Mouse (Mus musculus) adrenal gland, postnatal 25 days (tissue): Measurements from ENCODE around the gene Sbk1. TPM values are rescaled to one million over a fixed set of nuclear protein-coding genes. Genes with fewer than 3 reads are reported as not detected.
"Not testable (repeated sequence)": the region's sequence is repeated elsewhere in the genome, so short reads cannot be mapped to it uniquely, and the experiment has no call there.

Experiments
- DNase-seq: peaks from one replicate; pipeline ENCODE4 v3.0.0; 2021; ENCODE audit warnings: mixed read lengths
- total RNA-seq: library from RNA; stranded (reverse); gene quantifications from 2 replicates; pipeline ENCODE4 v1.2.3, GENCODE M21; 2021

Gene Sbk1
- total RNA-seq, 1 experiment from 2014 or later: 102 TPM

GRCm38 (mm10) chr7:126263964-126264363, 8.5 kb upstream of the Sbk1 start:
- DNase-seq: no peak

GRCm38 (mm10) chr7:126265949-126266348, 6.5 kb upstream of the Sbk1 start:
- peak; percentile 83 for DNase-seq

- no peak for DNase-seq
Measured at GRCm38 (mm10) chr7:126266372-126266870, 6.0 kb upstream of the Sbk1 start.

- DNase-seq: no peak
Measured at GRCm38 (mm10) chr7:126267606-126268005, 4.8 kb upstream of the Sbk1 start.

GRCm38 (mm10) chr7:126272770-126273311, 422 bp downstream of the Sbk1 start:
- DNase-seq: no peak

- no peak for DNase-seq
Measured at GRCm38 (mm10) chr7:126273351-126274042, 1.1 kb downstream of the Sbk1 start.

GRCm38 (mm10) chr7:126274137-126274536, 1.7 kb downstream of the Sbk1 start:
- no peak for DNase-seq

- no peak for DNase-seq
Measured at GRCm38 (mm10) chr7:126274626-126275025, 2.2 kb downstream of the Sbk1 start.

GRCm38 (mm10) chr7:126275711-126276110, 3.3 kb downstream of the Sbk1 start:
- DNase-seq: peak; percentile 44

- DNase-seq: no peak
Measured at GRCm38 (mm10) chr7:126276297-126276696, 3.9 kb downstream of the Sbk1 start.

GRCm38 (mm10) chr7:126277536-126278295, 5.3 kb downstream of the Sbk1 start:
- no peak for DNase-seq

- DNase-seq: no peak
Measured at GRCm38 (mm10) chr7:126278799-126279198, 6.4 kb downstream of the Sbk1 start.

- DNase-seq: no peak
Measured at GRCm38 (mm10) chr7:126279774-126280482, 7.5 kb downstream of the Sbk1 start.

- DNase-seq: peak; percentile 70
Measured at GRCm38 (mm10) chr7:126280696-126281095, 8.3 kb downstream of the Sbk1 start.

- no peak for DNase-seq
Measured at GRCm38 (mm10) chr7:126281876-126282682, 9.7 kb downstream of the Sbk1 start.

- DNase-seq: not testable (repeated sequence)
Measured at GRCm38 (mm10) chr7:126282683-126282990, 10.2 kb downstream of the Sbk1 start.

GRCm38 (mm10) chr7:126284021-126284420, 11.6 kb downstream of the Sbk1 start:
- no peak for DNase-seq

- DNase-seq: no peak
Measured at GRCm38 (mm10) chr7:126284441-126284840, 12.0 kb downstream of the Sbk1 start.

GRCm38 (mm10) chr7:126284865-126285264, 12.4 kb downstream of the Sbk1 start:
- DNase-seq: peak; percentile 73

- peak; percentile 62 for DNase-seq
Measured at GRCm38 (mm10) chr7:126285293-126286211, 13.1 kb downstream of the Sbk1 start.

GRCm38 (mm10) chr7:126286311-126286710, 13.9 kb downstream of the Sbk1 start:
- no peak for DNase-seq
